Mouse (Mus musculus): ENCODE data around the gene Olfr66. TPM values are rescaled to one million over a fixed set of nuclear protein-coding genes. Genes with fewer than 3 reads are reported as not detected.

Olfr66 gene
- total and polyA plus RNA-seq, 3 experiments: not detected

- no peaks in the 10 kb centered on the region for H3K79me2 ChIP-seq (replicated peaks; ENCODE audit: control insufficient read depth, insufficient read depth, low read length)
- no peak for TF ChIP-seq CTCF (IDR thresholded peaks at IDR 0.05)
- TF ChIP-seq POLR2A (IDR thresholded peaks at IDR 0.05; ENCODE audit: insufficient read depth, low read depth, low read length): no peak
- no peak for TF ChIP-seq EP300 (IDR thresholded peaks at IDR 0.05; ENCODE audit: insufficient read depth, low read depth, low read length)
- no peaks in the 10 kb centered on the region for H3K27me3 ChIP-seq (ENCODE audit: control insufficient read depth, insufficient read depth, low read length)
- WGBS: 27% methylated on average over 2 of the region's 2 CpGs
- intact Hi-C loops (cut with DNase I): no loop called here
- no peaks in the 10 kb centered on the region for H3K4me1 ChIP-seq (ENCODE audit: control insufficient read depth, insufficient read depth, low read length)
- no peak for DNase-seq
- no peak overlapping the region for H3K4me3 ChIP-seq
- H3K27ac ChIP-seq: no peak overlapping the region
- no peaks in the 10 kb centered on the region for H3K36me3 ChIP-seq (ENCODE audit: control insufficient read depth, insufficient read depth, low read length)
- no peak overlapping the region for H3K9ac ChIP-seq (ENCODE audit: low read depth, low read length)
These were observed 41.3 kb downstream of the Olfr66 start for GRCm38 (mm10) chr7:103844525-103845325.

DNA sequence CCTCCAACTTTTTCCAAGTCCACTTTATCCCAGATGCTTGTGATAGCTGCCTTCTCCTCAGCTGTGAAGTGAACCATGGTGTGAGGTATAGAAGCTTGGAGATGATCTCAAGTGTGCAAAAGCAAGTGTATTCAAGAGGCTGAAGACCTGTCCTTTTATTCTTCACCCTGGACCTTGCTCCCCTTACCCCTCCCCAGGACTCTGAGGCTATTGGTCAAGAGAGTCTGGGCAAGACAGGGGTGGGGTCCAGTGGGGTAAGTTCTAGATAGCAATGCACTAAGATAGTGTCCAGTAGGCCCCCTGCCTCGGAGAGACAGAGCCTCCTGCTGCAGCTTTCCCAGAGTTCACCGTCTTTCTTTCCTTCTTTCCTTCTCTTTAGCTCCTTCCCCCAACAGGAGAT lies 43.0 kb downstream of the Olfr66 start, which contains the start of gene Hbb-bh1:
TSS of gene Hbb-bh1 (minus strand) at position 131 of the 400 bp plus-strand sequence.
- Histone ChIP-seq H3K79me2 (replicated peaks; ENCODE audit: control insufficient read depth, insufficient read depth, low read length) (no peaks in the 10 kb centered on the region), H3K9ac (ENCODE audit: low read depth, low read length) (no peak within 1 kb of the TSS), H3K36me3 (ENCODE audit: control insufficient read depth, insufficient read depth, low read length) (no peaks in the 10 kb centered on the region), H3K27ac (no peak within 1 kb of the TSS), H3K27me3 (ENCODE audit: control insufficient read depth, insufficient read depth, low read length) (no peaks in the 10 kb centered on the region), H3K4me1 (ENCODE audit: control insufficient read depth, insufficient read depth, low read length) (no peaks in the 10 kb centered on the region), H3K4me3 (no peak within 1 kb of the TSS)
- no peak for DNase-seq
- 88% methylated on average over 2 of the region's 2 CpGs for WGBS
- TF ChIP-seq CTCF (IDR thresholded peaks at IDR 0.05): no peak
- TF ChIP-seq POLR2A (IDR thresholded peaks at IDR 0.05; ENCODE audit: insufficient read depth, low read depth, low read length): no peak
- TF ChIP-seq EP300 (IDR thresholded peaks at IDR 0.05; ENCODE audit: insufficient read depth, low read depth, low read length): no peak
- intact Hi-C loops (cut with DNase I): no loop called here

DNA sequence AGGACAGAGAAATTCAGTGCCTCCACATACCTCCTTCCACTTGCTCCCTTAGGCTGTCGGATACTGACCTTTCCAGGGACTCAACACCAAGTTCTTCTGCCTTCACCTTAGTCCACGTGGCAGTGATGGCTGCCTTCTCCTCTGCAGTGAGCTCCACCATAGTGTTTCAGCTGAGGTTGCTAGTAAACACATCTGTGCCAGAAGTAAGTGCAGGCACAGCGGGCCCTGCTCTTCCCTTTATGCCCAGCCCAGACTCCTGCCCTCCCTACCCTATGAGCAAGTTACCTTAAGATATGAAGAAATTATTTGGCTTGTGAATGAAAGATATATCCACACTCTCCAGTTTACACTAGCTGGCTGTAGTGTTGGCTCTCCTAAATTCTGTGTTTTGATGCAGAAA lies 45.8 kb downstream of the Olfr66 start, which contains the start of gene Hbb-bh2:
TSS of gene Hbb-bh2 (minus strand) at position 253 of the 400 bp plus-strand sequence.
- intact Hi-C loops (cut with DNase I): no loop called here
- TF ChIP-seq POLR2A (IDR thresholded peaks at IDR 0.05; ENCODE audit: insufficient read depth, low read depth, low read length) (no peak), EP300 (IDR thresholded peaks at IDR 0.05; ENCODE audit: insufficient read depth, low read depth, low read length) (no peak), CTCF (IDR thresholded peaks at IDR 0.05) (no peak)
- 59% methylated on average over 3 of the region's 3 CpGs for WGBS
- Histone ChIP-seq H3K9ac (ENCODE audit: low read depth, low read length) (no peak within 1 kb of the TSS), H3K4me1 (ENCODE audit: control insufficient read depth, insufficient read depth, low read length) (no peaks in the 10 kb centered on the region), H3K4me3 (no peak within 1 kb of the TSS), H3K27ac (no peak within 1 kb of the TSS), H3K36me3 (ENCODE audit: control insufficient read depth, insufficient read depth, low read length) (no peaks in the 10 kb centered on the region), H3K27me3 (ENCODE audit: control insufficient read depth, insufficient read depth, low read length) (no peaks in the 10 kb centered on the region), H3K79me2 (replicated peaks; ENCODE audit: control insufficient read depth, insufficient read depth, low read length) (no peaks in the 10 kb centered on the region)
- DNase-seq: no peak

Other genes starting within 250 kb of the Olfr66 start
Only the 30 nearest of the 32 such genes appear.
- not detected for gene Olfr623, start 222.6 kb downstream of the Olfr66 start, total RNA-seq (2021)
- gene Olfr623, start 222.6 kb downstream of the Olfr66 start, polyA plus RNA-seq (2012; rRNA removed): not detected in 2 replicates
- gene Olfr624, start 215.1 kb downstream of the Olfr66 start, total RNA-seq (2021): not detected
- 0.03 TPM in 1 of 2 replicates, not detected in the other for gene Olfr624, start 215.1 kb downstream of the Olfr66 start, polyA plus RNA-seq (2012; rRNA removed)
- gene Olfr625-ps1, start 203.5 kb downstream of the Olfr66 start, total RNA-seq (2021): not detected
- gene Olfr625-ps1, start 203.5 kb downstream of the Olfr66 start, polyA plus RNA-seq (2012; rRNA removed): not detected in 2 replicates
- gene Olfr243, start 171.6 kb downstream of the Olfr66 start, total RNA-seq (2021): not detected
- gene Olfr243, start 171.6 kb downstream of the Olfr66 start, polyA plus RNA-seq (2012; rRNA removed): not detected in 2 replicates
- gene Olfr628, start 155.9 kb downstream of the Olfr66 start, total RNA-seq (2021): not detected
- not detected in 2 replicates for gene Olfr628, start 155.9 kb downstream of the Olfr66 start, polyA plus RNA-seq (2012; rRNA removed)
- gene Olfr629, start 141.3 kb downstream of the Olfr66 start, total RNA-seq (2021): not detected
- gene Olfr629, start 141.3 kb downstream of the Olfr66 start, polyA plus RNA-seq (2012; rRNA removed): not detected in 2 replicates
- gene Olfr630, start 128.9 kb downstream of the Olfr66 start, total RNA-seq (2021): not detected
- gene Olfr630, start 128.9 kb downstream of the Olfr66 start, polyA plus RNA-seq (2012; rRNA removed): not detected in 2 replicates
- not detected for gene Olfr69, start 114.7 kb downstream of the Olfr66 start, total RNA-seq (2021)
- gene Olfr69, start 114.7 kb downstream of the Olfr66 start, polyA plus RNA-seq (2012; rRNA removed): not detected in 2 replicates
- gene Olfr68, start 106.6 kb downstream of the Olfr66 start, total RNA-seq (2021): not detected
- gene Olfr68, start 106.6 kb downstream of the Olfr66 start, polyA plus RNA-seq (2012; rRNA removed): not detected in 2 replicates
- not detected for gene Olfr67, start 94.4 kb downstream of the Olfr66 start, total RNA-seq (2021)
- gene Olfr67, start 94.4 kb downstream of the Olfr66 start, polyA plus RNA-seq (2012; rRNA removed): not detected in 2 replicates
- gene Hbb-bt, start 72.3 kb downstream of the Olfr66 start, total RNA-seq (2021): 1,000 to 10,000 TPM in 1 of 2 experiments, 100 to 1,000 TPM in 1; 558 to 4,688 TPM
- 954 and 7,998 TPM in 2 replicates for gene Hbb-bt, start 72.3 kb downstream of the Olfr66 start, polyA plus RNA-seq (2012; rRNA removed)
- over 10,000 TPM in 1 of 2 experiments, 1,000 to 10,000 TPM in 1; 5,780 to 41,164 TPM for gene Hbb-bs, start 58.2 kb downstream of the Olfr66 start, total RNA-seq (2021)
- 10,215 and 68,774 TPM in 2 replicates for gene Hbb-bs, start 58.2 kb downstream of the Olfr66 start, polyA plus RNA-seq (2012; rRNA removed)
- gene Hbb-bh2, start 45.7 kb downstream of the Olfr66 start, total RNA-seq (2021): not detected
- not detected in 2 replicates for gene Hbb-bh2, start 45.7 kb downstream of the Olfr66 start, polyA plus RNA-seq (2012; rRNA removed)
- not detected for gene Hbb-bh1, start 43.1 kb downstream of the Olfr66 start, total RNA-seq (2021)
- gene Hbb-bh1, start 43.1 kb downstream of the Olfr66 start, polyA plus RNA-seq (2012; rRNA removed): not detected in 2 replicates
- not detected for gene Hbb-y, start 33.0 kb downstream of the Olfr66 start, total RNA-seq (2021)
- gene Hbb-y, start 33.0 kb downstream of the Olfr66 start, polyA plus RNA-seq (2012; rRNA removed): not detected in 2 replicates
- not detected for gene Olfr64, start 8.2 kb upstream of the Olfr66 start, total RNA-seq (2021)
- gene Olfr64, start 8.2 kb upstream of the Olfr66 start, polyA plus RNA-seq (2012; rRNA removed): not detected in 2 replicates
- gene Olfr65, start 17.2 kb upstream of the Olfr66 start, total RNA-seq (2021): not detected
- not detected in 2 replicates for gene Olfr65, start 17.2 kb upstream of the Olfr66 start, polyA plus RNA-seq (2012; rRNA removed)
- not detected for gene Olfr631, start 42.6 kb upstream of the Olfr66 start, total RNA-seq (2021)
- not detected in 2 replicates for gene Olfr631, start 42.6 kb upstream of the Olfr66 start, polyA plus RNA-seq (2012; rRNA removed)
- not detected for gene Olfr632, start 48.1 kb upstream of the Olfr66 start, total RNA-seq (2021)
- gene Olfr632, start 48.1 kb upstream of the Olfr66 start, polyA plus RNA-seq (2012; rRNA removed): not detected in 2 replicates
- not detected for gene Olfr633, start 58.2 kb upstream of the Olfr66 start, total RNA-seq (2021)
- gene Olfr633, start 58.2 kb upstream of the Olfr66 start, polyA plus RNA-seq (2012; rRNA removed): not detected in 2 replicates
- gene Olfr635, start 84.9 kb upstream of the Olfr66 start, total RNA-seq (2021): not detected
- gene Olfr635, start 84.9 kb upstream of the Olfr66 start, polyA plus RNA-seq (2012; rRNA removed): not detected in 2 replicates
- gene Olfr638, start 112.5 kb upstream of the Olfr66 start, total RNA-seq (2021): not detected
- gene Olfr638, start 112.5 kb upstream of the Olfr66 start, polyA plus RNA-seq (2012; rRNA removed): not detected in 2 replicates
- gene Olfr639, start 131.1 kb upstream of the Olfr66 start, total RNA-seq (2021): under 1 TPM in 1 of 2 experiments, not detected in 1; 0.02 TPM
- not detected in 2 replicates for gene Olfr639, start 131.1 kb upstream of the Olfr66 start, polyA plus RNA-seq (2012; rRNA removed)
- gene Olfr640, start 139.3 kb upstream of the Olfr66 start, total RNA-seq (2021): not detected
- not detected in 2 replicates for gene Olfr640, start 139.3 kb upstream of the Olfr66 start, polyA plus RNA-seq (2012; rRNA removed)
- not detected for gene Olfr641, start 149.2 kb upstream of the Olfr66 start, total RNA-seq (2021)
- gene Olfr641, start 149.2 kb upstream of the Olfr66 start, polyA plus RNA-seq (2012; rRNA removed): not detected in 2 replicates
- gene Olfr642, start 166.4 kb upstream of the Olfr66 start, total RNA-seq (2021): not detected
- not detected in 2 replicates for gene Olfr642, start 166.4 kb upstream of the Olfr66 start, polyA plus RNA-seq (2012; rRNA removed)
- not detected for gene 4930516K23Rik, start 175.2 kb upstream of the Olfr66 start, total RNA-seq (2021)
- not detected in 2 replicates for gene 4930516K23Rik, start 175.2 kb upstream of the Olfr66 start, polyA plus RNA-seq (2012; rRNA removed)
- gene Olfr644, start 185.6 kb upstream of the Olfr66 start, total RNA-seq (2021): not detected
- gene Olfr644, start 185.6 kb upstream of the Olfr66 start, polyA plus RNA-seq (2012; rRNA removed): not detected in 2 replicates
- gene Olfr645, start 199.2 kb upstream of the Olfr66 start, total RNA-seq (2021): not detected
- gene Olfr645, start 199.2 kb upstream of the Olfr66 start, polyA plus RNA-seq (2012; rRNA removed): not detected in 2 replicates
- under 1 TPM in 1 of 2 experiments, not detected in 1; 0.08 TPM for gene Olfr646, start 218.6 kb upstream of the Olfr66 start, total RNA-seq (2021)
- not detected in 2 replicates for gene Olfr646, start 218.6 kb upstream of the Olfr66 start, polyA plus RNA-seq (2012; rRNA removed)

Measured in heart, adult 2 months (tissue).